Mouse (Mus musculus): Measurements from ENCODE around the gene Nr5a1. TPM values are rescaled to one million over a fixed set of nuclear protein-coding genes. Genes with fewer than 3 reads are reported as not detected.
A peak's percentile ranks its signal among the peaks of the same experiment; 100 is the strongest.

The Nr5a1 gene
- polyA plus RNA-seq, 1 experiment from 2014 or later: 2.4 TPM

GRCm38 (mm10) chr2:38643625-38644427 lies 70.5 kb downstream of the Nr5a1 start, which contains the start of gene Psmb7:
TSS of gene Psmb7 (minus strand) at chr2:38644087.
- Histone ChIP-seq H3K4me1 (peaks cover 22% of the 10 kb centered on the region), H3K9me3 (replicated peaks) (no peaks in the 10 kb centered on the region), H3K4me3 (peak within 1 kb of the TSS; percentile 85), H3K27me3 (no peaks in the 10 kb centered on the region), H3K9ac (peak within 1 kb of the TSS; percentile 86), H3K27ac (0 out of 2 replicates have a peak within 1 kb of the TSS, but pooled peaks have one; percentile 31), H3K4me2 (peak within 1 kb of the TSS; percentile 84), H3K36me3 (ENCODE audit: poor library complexity, severe bottlenecking) (peaks cover 30% of the 10 kb centered on the region)
- 2% methylated on average over 52 of the region's 52 CpGs for WGBS
- ATAC-seq: peak; percentile 88

Other genes starting within 250 kb of the Nr5a1 start
- 122 and 124 TPM in 2 replicates for gene Nek6, start 202.9 kb downstream of the Nr5a1 start, polyA plus RNA-seq (2015; fragmentation: Nextera tagmentation; extraction: Ambion mirVana)
- 348 and 354 TPM in 2 replicates for gene Psmb7, start 70.5 kb downstream of the Nr5a1 start, polyA plus RNA-seq (2015; fragmentation: Nextera tagmentation; extraction: Ambion mirVana)
- 1.0 and 1.5 TPM in 2 replicates for gene Nr6a1, start 213.1 kb upstream of the Nr5a1 start, polyA plus RNA-seq (2015; fragmentation: Nextera tagmentation; extraction: Ambion mirVana)
- gene Olfml2a, start 217.4 kb upstream of the Nr5a1 start, polyA plus RNA-seq (2015; fragmentation: Nextera tagmentation; extraction: Ambion mirVana): 0.91 and 1.1 TPM in 2 replicates

Data from forebrain, embryonic 13.5 days (tissue).